Mouse (Mus musculus) lung, postnatal 0 days (tissue): ENCODE results near the gene Hes3. TPM values are rescaled to one million over a fixed set of nuclear protein-coding genes. Genes with fewer than 3 reads are reported as not detected.

Experiments
- ATAC-seq: fragments of 200-750 bp; cut with Nextera tagmentation; 2 replicates; pipeline ENCODE4 v1.8.0; 2017; ENCODE audit warnings: moderate library complexity
- DNase-seq: peaks from one replicate; pipeline ENCODE4 v3.0.0-alpha.2; 2016; ENCODE audit warnings: low spot score
- H3K27ac ChIP-seq: fragments of 300-500 bp; sonication (generic); 2 replicates; pipeline ENCODE4 v1.5.1; 2014; ENCODE audit warnings: antibody characterized with exemption, mild to moderate bottlenecking, low read length, mixed read lengths
- H3K27me3 ChIP-seq: fragments of 300-500 bp; sonication (generic); replicated peaks from 2 replicates; pipeline ENCODE4 v1.6.1; 2014; ENCODE audit warnings: low read length, mixed read lengths; ENCODE audit not compliant: insufficient read depth
- H3K36me3 ChIP-seq: fragments of 300-500 bp; sonication (generic); 2 replicates; pipeline ENCODE4 v1.6.1; 2014; ENCODE audit warnings: low read length, mixed read lengths; ENCODE audit not compliant: insufficient read depth
- H3K4me1 ChIP-seq: fragments of 300-500 bp; sonication (generic); 2 replicates; pipeline ENCODE4 v1.6.1; 2014; ENCODE audit warnings: antibody characterized with exemption, low read depth, low read length, mixed read lengths; ENCODE audit not compliant: insufficient read depth
- H3K4me2 ChIP-seq: fragments of 300-500 bp; sonication (generic); replicated peaks from 2 replicates; pipeline ENCODE4 v1.6.1; 2014; ENCODE audit warnings: low read depth, mild to moderate bottlenecking, low read length, moderate library complexity, mixed read lengths
- H3K4me3 ChIP-seq: fragments of 300-500 bp; sonication (generic); 2 replicates; pipeline ENCODE4 v1.5.1; 2014; ENCODE audit warnings: low read depth, low read length
- H3K9ac ChIP-seq: fragments of 300-500 bp; sonication (generic); replicated peaks from 2 replicates; pipeline ENCODE4 v1.6.1; 2014; ENCODE audit warnings: low read depth, mild to moderate bottlenecking
- H3K9me3 ChIP-seq: fragments of 300-500 bp; sonication (generic); 2 replicates; pipeline ENCODE4 v1.6.1; 2016; ENCODE audit warnings: low read length, mixed read lengths
- CTCF ChIP-seq: IDR thresholded peaks from 2 replicates; pipeline ENCODE4 v1.5.1; 2016; ENCODE audit warnings: antibody characterized with exemption, mild to moderate bottlenecking
- EP300 ChIP-seq: IDR thresholded peaks from 2 replicates; pipeline ENCODE4 v1.6.1; 2016; ENCODE audit warnings: antibody characterized with exemption, mild to moderate bottlenecking, control low read depth
- WGBS: fragments of 180-500 bp; shearing (Covaris S2); extraction: QIAGEN DNeasy Blood & Tissue Kit; methylation state at CpG from one replicate; pipeline ENCODE4 v1.1.7; 2014; 5-methylcytosine and 5-hydroxymethylcytosine counted together
- polyA plus RNA-seq: library from polyadenylated mRNA; unstranded; fragments of >200 nt; fragmentation: Nextera tagmentation; extraction: Ambion mirVana; gene quantifications from 2 replicates; pipeline ENCODE4 v1.2.1, GENCODE M21; 2015

Gene Hes3
- polyA plus RNA-seq, 1 experiment from 2014 or later, result not detected

DNA sequence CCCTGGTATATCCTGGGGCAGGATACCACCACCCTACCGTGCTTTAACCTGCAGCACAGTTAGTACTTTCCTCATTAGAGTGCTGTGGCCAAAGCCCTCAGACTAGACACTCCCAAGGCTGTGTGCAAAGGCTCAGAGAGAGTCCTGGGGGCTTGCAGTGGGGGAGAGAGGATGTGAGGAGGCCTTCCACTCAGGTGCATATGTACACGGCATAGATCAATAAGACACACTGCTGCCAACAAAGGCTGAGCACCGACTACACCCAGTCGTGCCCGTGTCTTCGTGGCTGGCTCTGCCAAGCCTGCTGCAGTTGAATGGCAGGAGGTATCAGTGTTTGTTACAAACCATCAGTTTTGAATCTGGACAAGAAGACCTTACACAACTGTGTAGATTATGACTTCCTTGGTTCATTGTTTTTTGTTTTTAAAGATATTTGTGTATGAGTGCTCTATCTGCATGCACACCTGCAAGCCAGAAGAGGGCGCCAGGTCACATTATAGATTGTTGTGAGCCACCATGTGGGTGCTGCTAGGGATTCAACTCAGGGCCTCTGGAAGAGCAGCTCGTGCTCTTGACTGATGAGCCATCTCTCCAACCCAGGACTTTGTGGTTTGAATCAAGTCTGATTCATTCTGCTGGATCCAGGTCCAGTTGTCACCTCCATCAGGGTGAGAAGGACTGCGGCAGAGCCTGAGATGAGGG, 26.4 kb downstream of the Hes3 start:
- peaks cover 4% of the 10 kb centered on the region; the same call in 1 of the 2 replicates for H3K4me1 ChIP-seq

DNA sequence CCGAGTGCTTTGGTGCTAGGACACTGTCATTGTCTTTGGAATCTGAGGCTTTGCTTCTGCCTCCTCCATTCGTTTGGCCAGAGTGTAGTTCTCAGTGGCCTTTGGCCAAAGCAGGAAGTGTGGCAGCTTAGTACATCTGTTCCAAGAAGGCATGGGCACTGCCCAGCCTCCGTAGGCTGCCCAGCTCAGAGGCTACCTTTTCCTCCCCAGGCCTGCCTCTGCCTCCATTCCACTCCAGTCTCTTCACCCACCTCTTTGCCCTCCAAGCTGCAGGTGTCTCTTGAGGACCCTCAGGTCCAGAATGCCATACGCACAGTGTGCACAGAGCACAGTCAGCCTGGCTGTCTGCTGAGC, 27.3 kb downstream of the Hes3 start:
- Histone ChIP-seq H3K9me3 (no peaks in the 10 kb centered on the region), H3K27ac (peak overlapping the region; percentile 33; the same call in 1 of the 2 replicates), H3K36me3 (no peaks in the 10 kb centered on the region), H3K4me2 (no peak overlapping the region), H3K27me3 (no peaks in the 10 kb centered on the region), H3K4me1 (peaks cover 4% of the 10 kb centered on the region; the same call in 1 of the 2 replicates), H3K9ac (no peak overlapping the region), H3K4me3 (no peak overlapping the region)
- ATAC-seq (0 out of 2 replicates have a peak, but pooled peaks have one; percentile 7), DNase-seq (no peak)
- WGBS, result 39% methylated on average over 4 of the region's 4 CpGs
- no peak for TF ChIP-seq CTCF
- no peak for TF ChIP-seq EP300

More for the DNA sequence above, 26.4 kb downstream of the Hes3 start:
- H3K4me3 ChIP-seq, result no peak overlapping the region
- no peaks in the 10 kb centered on the region for H3K9me3 ChIP-seq
- 94% methylated on average over 9 of the region's 9 CpGs for WGBS
- H3K9ac ChIP-seq, result no peak overlapping the region
- TF ChIP-seq EP300 (no peak), CTCF (peak; percentile 54)
- H3K27ac ChIP-seq, result no peak overlapping the region
- no peak for ATAC-seq
- H3K36me3 ChIP-seq, result no peaks in the 10 kb centered on the region
- no peak overlapping the region for H3K4me2 ChIP-seq
- DNase-seq, result no peak
- H3K27me3 ChIP-seq, result no peaks in the 10 kb centered on the region

DNA sequence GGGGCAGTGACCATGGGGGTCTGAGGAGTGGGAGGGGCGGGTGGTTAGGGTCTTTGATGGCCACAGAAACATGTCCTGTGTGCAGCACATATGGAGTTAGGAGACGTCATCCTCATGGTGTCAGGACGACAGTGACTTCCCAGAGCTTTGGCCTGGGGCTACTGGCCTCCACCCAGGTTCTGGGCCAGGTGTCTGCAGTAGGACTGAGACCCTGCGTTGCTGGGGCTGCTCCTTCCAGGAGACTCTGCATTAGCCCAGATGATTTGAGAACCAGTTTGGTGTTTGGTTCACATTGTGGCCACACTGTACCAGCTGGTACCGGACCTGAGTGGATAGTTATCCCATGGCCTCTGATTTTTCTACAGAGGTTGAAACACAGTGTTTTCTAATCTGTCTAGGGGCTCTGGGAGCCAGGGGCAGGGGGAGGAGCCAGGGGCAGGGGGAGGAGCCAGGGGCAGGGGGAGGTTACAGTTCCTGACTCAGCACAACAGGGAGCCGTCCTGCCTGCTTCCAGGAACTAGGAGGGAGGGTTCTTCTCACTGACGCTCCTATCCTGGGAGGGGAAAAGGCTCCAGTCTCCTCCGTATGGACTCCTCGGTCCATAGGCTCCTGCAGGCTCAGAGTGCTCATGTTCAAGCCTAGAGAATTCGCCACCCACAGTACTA, 27.8 kb downstream of the Hes3 start:
- H3K27ac ChIP-seq, result peak overlapping the region; percentile 33; the same call in 1 of the 2 replicates
- DNase-seq, result peak; percentile 80

DNA sequence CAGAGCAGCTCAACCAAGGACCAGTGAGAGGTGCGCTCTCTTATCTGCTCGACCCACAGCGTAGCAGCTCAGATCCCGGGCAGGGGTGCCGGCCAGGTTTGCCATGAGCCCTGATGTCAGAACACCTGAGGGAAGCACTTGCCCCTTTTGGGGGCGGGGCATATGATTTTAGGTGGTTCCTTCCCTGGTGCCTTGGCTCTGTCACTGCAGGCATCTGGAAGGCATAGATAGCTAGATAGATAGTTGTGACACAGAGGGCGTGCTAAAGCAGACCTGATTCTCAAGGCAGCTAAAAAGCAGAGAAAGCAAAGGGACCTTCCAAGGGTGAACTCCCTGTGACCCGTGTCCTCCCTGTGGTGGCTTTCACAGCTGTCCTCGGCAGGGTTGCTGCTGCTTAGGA, 28.4 kb downstream of the Hes3 start:
- Histone ChIP-seq H3K36me3 (no peaks in the 10 kb centered on the region), H3K4me1 (peaks cover 4% of the 10 kb centered on the region; the same call in 1 of the 2 replicates), H3K9ac (no peak overlapping the region), H3K4me2 (no peak overlapping the region), H3K27ac (no peak overlapping the region), H3K9me3 (no peaks in the 10 kb centered on the region), H3K27me3 (no peaks in the 10 kb centered on the region), H3K4me3 (no peak overlapping the region)
- DNase-seq (no peak), ATAC-seq (no peak)
- 56% methylated on average over 9 of the region's 9 CpGs for WGBS
- TF ChIP-seq EP300 (no peak), CTCF (no peak)

More for the DNA sequence above, 27.8 kb downstream of the Hes3 start:
- H3K9me3 ChIP-seq, result no peaks in the 10 kb centered on the region
- no peak overlapping the region for H3K4me3 ChIP-seq
- no peaks in the 10 kb centered on the region for H3K36me3 ChIP-seq
- WGBS, result 38% methylated on average over 10 of the region's 10 CpGs
- H3K4me1 ChIP-seq, result peaks cover 4% of the 10 kb centered on the region; the same call in 1 of the 2 replicates
- no peak overlapping the region for H3K4me2 ChIP-seq
- TF ChIP-seq EP300 (no peak), CTCF (no peak)
- ATAC-seq, result peak; percentile 72
- no peaks in the 10 kb centered on the region for H3K27me3 ChIP-seq
- H3K9ac ChIP-seq, result no peak overlapping the region

DNA sequence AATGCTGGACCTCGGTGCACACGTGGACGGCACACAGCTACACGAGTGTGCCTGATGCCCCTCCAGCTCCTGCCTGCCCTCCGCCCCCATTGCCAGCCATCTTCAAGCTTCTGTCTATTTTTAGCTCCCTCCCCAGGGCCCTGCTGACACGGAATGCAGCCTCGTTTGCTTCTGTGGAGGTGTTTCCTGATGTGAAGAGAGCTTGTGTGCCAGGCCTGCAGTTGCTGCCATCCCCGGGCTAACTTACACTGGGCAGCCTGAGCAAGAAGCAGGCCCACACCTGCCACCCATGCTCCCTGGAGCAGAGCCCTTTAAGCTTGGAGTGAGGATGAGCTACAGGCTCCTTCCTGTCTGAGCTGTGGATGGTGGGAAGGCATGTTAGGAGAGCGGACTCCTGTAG, 29.3 kb downstream of the Hes3 start:
- Histone ChIP-seq H3K4me2 (no peak overlapping the region), H3K4me3 (no peak overlapping the region), H3K27ac (no peak overlapping the region), H3K27me3 (no peaks in the 10 kb centered on the region), H3K36me3 (no peaks in the 10 kb centered on the region), H3K4me1 (peaks cover 4% of the 10 kb centered on the region; the same call in 1 of the 2 replicates), H3K9me3 (no peaks in the 10 kb centered on the region), H3K9ac (no peak overlapping the region)
- ATAC-seq, result no peak
- DNase-seq, result no peak
- TF ChIP-seq CTCF (no peak), EP300 (no peak)
- WGBS, result 52% methylated on average over 9 of the region's 9 CpGs

DNA sequence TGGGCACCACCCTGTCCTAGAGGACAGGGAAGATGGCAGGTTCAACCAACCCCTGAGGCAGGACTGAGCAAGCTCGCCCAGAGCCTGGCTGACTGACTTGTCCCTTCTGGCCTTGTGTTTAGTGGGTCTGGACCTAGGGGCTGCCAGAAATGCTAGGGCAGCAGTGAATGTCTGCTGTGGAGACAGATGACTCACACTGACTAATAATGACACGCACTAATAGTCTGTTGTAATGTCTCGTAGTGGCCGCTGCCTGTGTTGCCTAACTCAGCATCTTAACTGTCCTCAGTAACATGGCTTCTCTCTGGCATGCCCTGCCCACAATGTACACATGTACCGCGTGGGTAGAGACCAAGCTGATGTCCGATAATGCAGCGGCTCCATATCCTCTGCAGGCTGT, 31.0 kb downstream of the Hes3 start:
- ATAC-seq, result peak; percentile 16; the same call in 1 of the 2 replicates
- Histone ChIP-seq H3K9me3 (no peaks in the 10 kb centered on the region), H3K4me3 (no peak overlapping the region), H3K9ac (no peak overlapping the region), H3K4me1 (peaks cover 4% of the 10 kb centered on the region; the same call in 1 of the 2 replicates), H3K27ac (no peak overlapping the region), H3K27me3 (no peaks in the 10 kb centered on the region), H3K36me3 (no peaks in the 10 kb centered on the region), H3K4me2 (no peak overlapping the region)
- peak; percentile 30 for DNase-seq
- no peak for TF ChIP-seq CTCF
- no peak for TF ChIP-seq EP300
- 89% methylated on average over 8 of the region's 8 CpGs for WGBS
